Mouse (Mus musculus) spleen, postnatal 36 days (tissue): ENCODE results near the gene Zfp146.
"Not testable (repeated sequence)": the region's sequence is repeated elsewhere in the genome, so short reads cannot be mapped to it uniquely, and the experiment has no call there.

ENCODE experiments used
- DNase-seq, 2 experiments: peaks; one replicate each; pipeline ENCODE4 v3.0.0; 2022; ENCODE audit warnings: low spot score in 2 of 2, mixed read lengths in 1 of 2

Zfp146 gene

DNA sequence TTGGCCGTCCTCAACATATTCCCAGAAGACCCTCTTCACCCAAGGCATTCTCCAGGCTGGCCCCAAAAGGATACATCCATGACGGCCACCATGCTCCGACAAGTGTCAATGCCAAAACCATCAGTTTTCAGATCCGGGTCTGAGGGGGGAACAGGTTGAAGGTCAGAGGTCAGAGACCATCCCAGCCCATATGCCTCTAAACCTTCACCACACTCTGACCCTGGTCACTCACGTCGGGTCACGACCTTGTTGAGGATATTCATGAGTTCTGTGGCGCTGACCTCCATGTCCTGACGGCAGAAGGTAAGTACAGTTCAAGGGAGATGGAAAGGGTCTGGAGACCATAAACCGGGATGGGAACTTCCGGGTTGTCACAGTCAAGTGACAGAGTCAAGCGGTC is 22.5 kb upstream of the Zfp146 start:
- no peak for DNase-seq

- no peak for DNase-seq
Measured at GRCm38 (mm10) chr7:30189116-30189491, 19.6 kb upstream of the Zfp146 start.

GRCm38 (mm10) chr7:30188344-30189115 is 19.0 kb upstream of the Zfp146 start:
- no peak for DNase-seq

DNA sequence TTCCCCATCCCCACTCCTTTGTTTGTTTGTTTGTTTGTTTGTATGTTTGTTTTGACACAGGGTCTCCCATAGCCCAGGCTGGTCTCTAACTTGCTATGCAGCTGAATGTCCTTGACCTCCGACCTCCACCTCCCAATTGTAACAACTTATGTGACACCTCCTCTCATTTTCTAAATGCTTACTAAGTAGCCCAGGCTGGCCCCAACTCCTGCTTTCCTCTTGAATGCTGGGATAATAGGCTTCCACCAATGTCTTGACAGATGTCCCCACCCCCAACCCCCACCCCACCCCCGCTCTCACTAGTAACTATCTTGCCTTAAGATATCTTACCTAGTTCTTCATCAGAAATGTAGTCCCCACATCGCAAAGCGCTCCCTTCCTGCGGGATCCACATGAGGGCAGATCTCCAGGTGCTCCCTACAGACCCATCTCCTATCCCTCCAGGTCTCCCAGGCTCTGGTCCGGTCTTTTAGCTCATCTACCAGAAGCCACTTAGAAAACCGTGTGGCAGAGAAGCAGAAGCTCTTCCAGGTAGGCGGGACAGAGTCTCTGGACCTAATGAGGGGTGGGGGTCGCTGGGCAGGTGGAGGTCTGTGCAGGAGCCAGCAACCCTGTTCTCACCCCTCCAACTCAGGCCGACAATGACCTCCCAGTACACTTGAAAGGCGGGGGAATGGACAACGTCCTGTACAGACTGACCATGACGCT is 15.2 kb upstream of the Zfp146 start:
- no peak for DNase-seq

- DNase-seq = peak; percentile 88 to 93
Measured at GRCm38 (mm10) chr7:30183879-30184289, 14.3 kb upstream of the Zfp146 start, which contains the start of gene Cox7a1. Gene Cox7a1 (plus strand): TSS chr7:30184144.

DNA sequence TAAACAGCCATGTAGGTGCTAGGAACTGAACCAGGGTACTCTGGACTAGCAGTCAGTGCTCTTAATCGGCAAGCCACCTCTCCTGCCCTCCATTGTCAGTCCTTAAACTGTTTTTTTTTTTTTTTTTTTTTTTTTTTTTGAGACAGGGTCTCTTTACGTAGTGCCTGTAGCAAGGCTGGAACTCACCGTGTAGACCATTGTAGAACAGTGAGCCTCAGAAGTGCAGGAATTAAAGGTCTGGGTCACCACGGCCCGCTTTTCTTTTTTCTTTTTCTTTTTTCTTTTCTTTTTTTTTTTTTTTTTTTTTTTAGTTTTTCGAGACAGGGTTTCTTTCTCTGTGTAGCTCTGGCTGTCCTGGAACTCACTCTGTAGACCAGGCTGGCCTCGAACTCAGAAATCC is 13.6 kb upstream of the Zfp146 start:
- DNase-seq = not testable (repeated sequence)

GRCm38 (mm10) chr7:30181929-30182328 is 12.4 kb upstream of the Zfp146 start:
- not testable (repeated sequence) for DNase-seq

DNA sequence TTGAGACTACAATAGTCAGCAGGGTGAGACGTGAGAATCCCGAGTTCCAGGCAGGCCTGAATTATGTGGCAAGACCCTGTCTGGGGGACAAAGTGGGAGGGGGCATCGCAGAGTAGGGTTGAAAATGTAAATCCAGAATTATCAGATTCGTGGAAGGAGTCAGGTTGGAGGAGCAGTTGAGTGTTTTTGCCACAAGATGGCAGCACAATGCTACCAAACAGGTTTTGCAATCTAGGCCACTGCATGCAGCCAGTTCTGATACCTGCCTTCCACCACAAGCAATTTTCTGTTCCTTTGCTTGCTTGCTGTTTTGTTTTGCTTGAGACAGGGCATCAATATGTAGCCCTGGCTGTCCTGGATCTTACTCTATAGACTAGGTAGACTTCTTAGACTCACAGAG is 11.8 kb upstream of the Zfp146 start:
- peak; percentile 51 to 60 for DNase-seq

GRCm38 (mm10) chr7:30178256-30178655 is 8.7 kb upstream of the Zfp146 start:
- DNase-seq = no peak

GRCm38 (mm10) chr7:30176474-30176873 is 6.9 kb upstream of the Zfp146 start:
- DNase-seq = no peak

GRCm38 (mm10) chr7:30170283-30170951 is 867 bp upstream of the Zfp146 start:
- DNase-seq = no peak

- no peak for DNase-seq
Measured at GRCm38 (mm10) chr7:30168914-30169582, 502 bp downstream of the Zfp146 start.

GRCm38 (mm10) chr7:30164745-30165144 is 4.8 kb downstream of the Zfp146 start:
- DNase-seq = no peak

DNA sequence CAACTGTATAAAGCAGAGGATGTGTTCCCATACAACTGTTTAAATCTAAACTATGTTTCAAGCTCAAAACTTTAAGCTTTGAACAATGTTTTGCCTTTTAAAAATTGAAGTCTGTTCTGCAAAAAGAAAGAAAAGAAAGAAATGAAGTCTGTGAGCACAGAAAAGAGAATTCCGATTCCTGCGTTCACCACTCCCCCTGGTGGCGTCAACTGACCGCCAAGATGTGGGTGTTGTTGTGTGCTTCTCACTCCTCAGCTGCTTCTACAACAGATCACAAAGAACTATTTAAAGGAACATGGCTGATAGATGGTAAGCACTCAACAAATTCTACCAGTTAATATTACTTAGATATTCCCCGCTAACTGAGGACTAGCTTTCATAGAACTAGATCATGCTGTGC is 6.4 kb downstream of the Zfp146 start:
- no peak for DNase-seq

DNA sequence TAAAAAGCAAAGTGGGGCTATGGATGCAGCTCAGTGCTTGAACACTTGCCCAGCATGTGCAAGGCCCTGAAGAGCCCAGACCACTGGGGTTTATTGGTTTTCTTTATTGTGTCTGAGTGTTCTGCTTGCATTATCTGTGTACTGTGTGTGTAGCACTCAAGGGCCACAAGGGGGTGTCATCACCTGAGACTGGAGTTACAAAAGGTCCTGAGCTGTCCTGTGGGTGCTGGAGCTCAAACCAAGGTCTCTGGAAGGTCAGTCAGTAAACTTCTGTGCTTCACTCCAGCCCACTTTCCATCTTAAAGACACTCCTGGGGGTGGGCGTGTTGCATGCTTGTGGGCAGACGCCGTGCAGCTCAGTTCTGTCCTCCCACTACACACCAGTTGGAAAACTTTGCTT is 14.0 kb downstream of the Zfp146 start:
- DNase-seq = no peak

- no peak for DNase-seq
Measured at GRCm38 (mm10) chr7:30154040-30154439, 15.5 kb downstream of the Zfp146 start.

DNA sequence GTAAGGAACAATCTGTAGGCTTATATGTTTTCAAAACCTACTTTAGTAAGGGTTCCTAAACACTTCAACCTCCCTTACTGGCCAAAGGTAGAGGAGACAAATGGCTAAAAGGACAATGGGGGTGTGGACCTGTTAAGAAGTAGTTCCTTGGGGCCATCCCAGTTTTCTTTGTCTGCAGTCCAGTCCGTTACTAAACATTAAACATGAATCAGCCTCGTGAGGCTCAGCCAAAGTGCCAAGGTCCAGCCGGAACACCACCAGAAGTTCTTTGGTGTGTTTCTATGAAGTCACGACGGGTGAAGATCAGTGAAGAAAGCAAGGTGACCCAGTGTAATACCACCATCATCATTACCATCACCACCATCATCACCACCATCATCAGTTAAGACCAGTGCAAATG is 22.5 kb downstream of the Zfp146 start:
- no peak for DNase-seq

GRCm38 (mm10) chr7:30143555-30144209 is 25.9 kb downstream of the Zfp146 start:
- DNase-seq = peak; percentile 58 to 61

DNA sequence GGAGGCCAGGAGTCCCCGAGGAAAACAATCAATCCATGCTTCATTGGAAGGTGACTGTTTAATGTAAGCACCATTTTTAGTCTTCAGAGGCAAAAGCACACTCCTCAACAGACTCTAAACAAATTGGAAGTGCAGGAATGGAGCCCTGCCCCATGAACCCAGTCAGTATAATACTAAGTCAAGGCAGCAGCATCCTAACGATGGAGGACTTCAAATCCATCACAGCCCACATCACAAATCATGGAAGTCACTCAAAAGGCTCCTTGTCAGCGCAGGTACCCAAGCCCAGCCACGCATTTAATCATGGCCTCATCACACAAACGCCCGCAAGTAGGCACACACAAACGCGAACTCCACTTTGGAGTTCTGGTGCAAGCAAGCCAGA is 26.4 kb downstream of the Zfp146 start:
- no peak for DNase-seq

GRCm38 (mm10) chr7:30136826-30137225 is 32.7 kb downstream of the Zfp146 start:
- no peak for DNase-seq

DNA sequence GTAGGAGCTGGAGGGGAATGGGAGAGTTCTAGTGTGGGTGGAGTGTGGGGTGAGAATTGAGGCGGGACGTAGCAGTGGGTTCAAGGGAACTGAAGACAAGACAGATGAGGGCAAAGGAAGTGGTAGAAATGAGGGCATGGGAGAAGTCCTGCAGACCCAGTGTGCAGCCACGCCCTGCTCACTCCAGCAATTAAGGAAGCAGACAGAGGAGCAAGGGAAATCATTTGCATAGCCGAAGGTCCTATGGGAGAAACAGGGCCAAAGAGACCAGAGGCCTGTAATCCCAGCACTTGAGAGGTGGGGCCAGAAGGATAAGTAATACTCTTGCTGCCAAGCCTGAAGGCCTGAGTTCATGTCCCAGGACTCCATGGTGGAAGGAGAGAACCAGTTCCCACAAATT is 37.2 kb downstream of the Zfp146 start:
- no peak for DNase-seq

DNA sequence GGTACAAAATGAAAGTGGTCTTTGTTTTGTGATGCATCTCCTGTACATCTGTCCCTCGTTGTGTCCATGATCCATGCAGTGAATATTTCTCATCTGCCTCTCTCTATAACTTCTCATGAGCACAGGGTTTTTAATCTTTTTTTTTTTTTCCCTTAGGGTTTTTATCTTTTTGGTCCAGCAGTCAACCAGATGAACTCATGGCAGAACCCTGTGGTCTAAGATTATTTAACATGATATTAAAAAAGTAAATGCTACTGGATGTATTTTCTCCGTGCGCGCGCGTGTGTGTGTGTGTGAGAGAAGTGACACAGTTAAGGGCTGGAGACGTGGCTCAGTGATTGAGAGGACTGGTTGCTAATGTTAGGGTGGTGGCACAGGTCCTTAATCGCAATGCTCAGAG is 39.6 kb downstream of the Zfp146 start:
- DNase-seq = no peak
